Comparison of ENCODE assay signal across 35 mouse cellular contexts in genomic region chr3:66939675-66940074, GRCm38 (mm10). TPM values are rescaled to one million over a fixed set of nuclear protein-coding genes. Genes with fewer than 3 reads are reported as not detected.
DNase-seq lines count a peak whose midpoint lies in the region; ATAC-seq and TF ChIP-seq lines count a peak whose summit lies in the region.
"Had no signal": no experiment of that assay in that cellular context is flagged by ENCODE, and none has a peak within 500 bp of the region (broad histone marks: within the 10 kb centered on the region; RNA-seq: fewer than 3 reads in every experiment).

No protein-coding gene starts in this region.

- TF ChIP-seq CTCF in midbrain, postnatal 0 days (IDR thresholded peaks at IDR 0.05): no peak

- no peak overlapping the region for H3K27ac ChIP-seq in midbrain, postnatal 0 days (ENCODE audit: low read depth, low read length)
- H3K27ac ChIP-seq in midbrain, embryonic 16.5 days (ENCODE audit: low read length): no peak overlapping the region
- H3K27ac ChIP-seq in limb, embryonic 11.5 days (replicated peaks; ENCODE audit: low read depth, low read length): no peak overlapping the region
- H3K27ac ChIP-seq: hindbrain, embryonic 13.5 days; layer of hippocampus, adult 2 months; limb, embryonic 12.5 days; liver, embryonic 15.5 days; midbrain, embryonic 10.5 days; midbrain, embryonic 15.5 days had no signal

- H3K9ac ChIP-seq in midbrain, postnatal 0 days (replicated peaks; ENCODE audit: low read length, poor library complexity, severe bottlenecking): no peak overlapping the region
- no peak overlapping the region for H3K9ac ChIP-seq in midbrain, embryonic 16.5 days (ENCODE audit: low read depth, low read length)
- no peak overlapping the region for H3K9ac ChIP-seq in limb, embryonic 11.5 days (ENCODE audit: low read length)
- H3K9ac ChIP-seq: hindbrain, embryonic 13.5 days; limb, embryonic 12.5 days; liver, embryonic 15.5 days; lung, embryonic 14.5 days; midbrain, embryonic 15.5 days had no signal

- DNase-seq in midbrain, postnatal 0 days (ENCODE audit: low spot score): peak; percentile 12
- peak; percentile 39 for DNase-seq in embryo, embryonic 11 days
- DNase-seq in limb, embryonic 11.5 days (ENCODE audit: low spot score): peak; percentile 63
- DNase-seq in adrenal gland, postnatal 10 days: no peak
- no peak for DNase-seq in gastrocnemius, adult 18-20 months (ENCODE audit: low spot score)
- no peak for DNase-seq in left cerebral cortex, postnatal 25 days (ENCODE audit: low spot score in 2 of 2)
- DNase-seq: adrenal gland, postnatal 25 days; cerebellum, adult 2 months; cerebellum, postnatal 25 days; gastrocnemius, postnatal 10 days; heart, postnatal 36 days; kidney, adult 11 months; kidney, postnatal 25 days; lung, embryonic 14.5 days; lung, postnatal 14 days; thymus, postnatal 4 days had no signal

- H3K4me3 ChIP-seq in midbrain, postnatal 0 days (ENCODE audit: low read depth, low read length): no peak overlapping the region
- H3K4me3 ChIP-seq in midbrain, embryonic 16.5 days (ENCODE audit: low read depth, low read length): no peak overlapping the region
- no peak overlapping the region for H3K4me3 ChIP-seq in limb, embryonic 11.5 days (ENCODE audit: low read depth, low read length)
- H3K4me3 ChIP-seq: erythroblast, embryonic 14.5 days; hindbrain, embryonic 13.5 days; layer of hippocampus, adult 2 months; limb, embryonic 12.5 days; liver, embryonic 15.5 days; midbrain, embryonic 10.5 days; midbrain, embryonic 15.5 days; myocyte had no signal

- H3K36me3 ChIP-seq in midbrain, postnatal 0 days (ENCODE audit: insufficient read depth, low read length): no peaks in the 10 kb centered on the region
- H3K36me3 ChIP-seq in midbrain, embryonic 16.5 days (ENCODE audit: control insufficient read depth, insufficient read depth, low read length): no peaks in the 10 kb centered on the region
- no peaks in the 10 kb centered on the region for H3K36me3 ChIP-seq in limb, embryonic 11.5 days (ENCODE audit: control insufficient read depth, insufficient read depth, low read length)
- H3K36me3 ChIP-seq: hindbrain, embryonic 13.5 days; limb, embryonic 12.5 days; liver, embryonic 15.5 days; midbrain, embryonic 10.5 days; midbrain, embryonic 15.5 days had no signal

- no peaks in the 10 kb centered on the region for H3K9me3 ChIP-seq in midbrain, postnatal 0 days (ENCODE audit: low read length)
- H3K9me3 ChIP-seq in midbrain, embryonic 16.5 days (replicated peaks; ENCODE audit: control insufficient read depth, low read length, poor library complexity, severe bottlenecking): no peaks in the 10 kb centered on the region
- no peaks in the 10 kb centered on the region for H3K9me3 ChIP-seq in limb, embryonic 11.5 days (ENCODE audit: control insufficient read depth, low read length)
- H3K9me3 ChIP-seq: hindbrain, embryonic 13.5 days; limb, embryonic 12.5 days; liver, embryonic 15.5 days; midbrain, embryonic 10.5 days; midbrain, embryonic 15.5 days had no signal

- intact Hi-C loops in left cerebral cortex, postnatal 25 days (cut with DNase I): no loop called here

- no peaks in the 10 kb centered on the region for H3K27me3 ChIP-seq in midbrain, postnatal 0 days (ENCODE audit: insufficient read depth, low read length)
- no peaks in the 10 kb centered on the region for H3K27me3 ChIP-seq in midbrain, embryonic 16.5 days (ENCODE audit: control insufficient read depth, insufficient read depth, low read depth, low read length)
- H3K27me3 ChIP-seq in limb, embryonic 11.5 days (ENCODE audit: control insufficient read depth, insufficient read depth, low read length): no peaks in the 10 kb centered on the region
- H3K27me3 ChIP-seq: hindbrain, embryonic 13.5 days; limb, embryonic 12.5 days; liver, embryonic 15.5 days; midbrain, embryonic 15.5 days had no signal

- H3K4me1 ChIP-seq in midbrain, postnatal 0 days (ENCODE audit: insufficient read depth, low read length): no peaks in the 10 kb centered on the region
- H3K4me1 ChIP-seq in midbrain, embryonic 16.5 days (ENCODE audit: control insufficient read depth, insufficient read depth, low read length): no peaks in the 10 kb centered on the region
- H3K4me1 ChIP-seq in limb, embryonic 11.5 days (ENCODE audit: control insufficient read depth, insufficient read depth, low read length): 0 out of 2 replicates have a peak, but pooled peaks cover 5% of the 10 kb centered on the region
- H3K4me1 ChIP-seq: liver, embryonic 15.5 days; midbrain, embryonic 10.5 days; midbrain, embryonic 15.5 days had no signal

- ATAC-seq in midbrain, postnatal 0 days (ENCODE audit: low FRiP score): no peak
- ATAC-seq in midbrain, embryonic 16.5 days: no peak
- peak; percentile 62; the same call in 1 of the 2 replicates for ATAC-seq in limb, embryonic 11.5 days (ENCODE audit: insufficient number of reproducible peaks, low FRiP score, low TSS enrichment, low read depth)
- ATAC-seq: CD4-positive, CD25-positive, alpha-beta regulatory T cell, adult 4 months; forebrain, embryonic 16.5 days; inflammation-experienced regulatory T-cells, adult 6 months; midbrain, embryonic 15.5 days had no signal

- 68% methylated on average over 10 of the region's 10 CpGs for WGBS in midbrain, postnatal 0 days
- WGBS in midbrain, embryonic 16.5 days: 61% methylated on average over 10 of the region's 10 CpGs
- 16% methylated on average over 10 of the region's 10 CpGs for WGBS in limb, embryonic 11.5 days

- no peak overlapping the region for H3K4me2 ChIP-seq in midbrain, postnatal 0 days (ENCODE audit: low read depth, low read length, poor library complexity, severe bottlenecking)
- H3K4me2 ChIP-seq in midbrain, embryonic 16.5 days (ENCODE audit: low read length): no peak overlapping the region
- no peak overlapping the region for H3K4me2 ChIP-seq in limb, embryonic 11.5 days (ENCODE audit: low read depth, severe bottlenecking)
- H3K4me2 ChIP-seq: heart, embryonic 11.5 days; hindbrain, embryonic 13.5 days; limb, embryonic 12.5 days; liver, embryonic 15.5 days; lung, embryonic 14.5 days; midbrain, embryonic 15.5 days had no signal

RNA-seq across cellular contexts. Expression of gene Rsrc1, which starts 41.5 kb away (rescaled TPM):
- 37.5 and 39.6 TPM in 2 replicates for total RNA-seq in midbrain, postnatal 0 days (2014; rRNA removed)
- polyA plus RNA-seq in midbrain, postnatal 0 days (2015; fragmentation: Nextera tagmentation; extraction: Ambion mirVana): 37.7 and 39.3 TPM in 2 replicates
- 42.4 and 44.3 TPM in 2 replicates for polyA plus RNA-seq in midbrain, embryonic 16.5 days (2015; fragmentation: Nextera tagmentation; extraction: Ambion mirVana)
- 62.7 and 64.9 TPM in 2 replicates for polyA plus RNA-seq in limb, embryonic 11.5 days (2014; fragmentation: Nextera tagmentation; extraction: Ambion mirVana)
- total RNA-seq in adrenal gland, postnatal 10 days (2021): 10 to 100 TPM; 25.2 to 30.0 TPM
- 10 to 100 TPM; 12.9 to 13.6 TPM for total RNA-seq in gastrocnemius, adult 18-20 months (2021)
- 10 to 100 TPM; 31.0 to 31.1 TPM for total RNA-seq in left cerebral cortex, postnatal 25 days (2021)

RNA-seq across cellular contexts. Expression of gene Shox2, which starts 41.9 kb away (rescaled TPM):
- total RNA-seq in midbrain, postnatal 0 days (2014; rRNA removed): 82.2 and 96.6 TPM in 2 replicates
- 55.0 and 61.1 TPM in 2 replicates for polyA plus RNA-seq in midbrain, postnatal 0 days (2015; fragmentation: Nextera tagmentation; extraction: Ambion mirVana)
- polyA plus RNA-seq in midbrain, embryonic 16.5 days (2015; fragmentation: Nextera tagmentation; extraction: Ambion mirVana): 50.4 and 55.3 TPM in 2 replicates
- polyA plus RNA-seq in limb, embryonic 11.5 days (2014; fragmentation: Nextera tagmentation; extraction: Ambion mirVana): 144 and 163 TPM in 2 replicates
- 1 to 10 TPM in 1 of 2 experiments, under 1 TPM in 1; 0.75 to 5.7 TPM for total RNA-seq in adrenal gland, postnatal 10 days (2021)
- 1 to 10 TPM; 1.2 to 1.3 TPM for total RNA-seq in gastrocnemius, adult 18-20 months (2021)
- total RNA-seq in left cerebral cortex, postnatal 25 days (2021): under 1 TPM in 1 of 2 experiments, not detected in 1; 0.73 TPM
- total RNA-seq: granulocyte monocyte progenitor cell, adult 5-6 weeks; layer of hippocampus, postnatal 25 days; liver, adult 2 months had no signal
- polyA plus RNA-seq: CD4-positive, CD25-positive, alpha-beta regulatory T cell, adult 4 months; erythroblast, embryonic 14.5 days; inflammation-experienced regulatory T-cells, adult 6 months; kidney, embryonic 14.5 days; liver, adult 2 months; small intestine, adult 2 months; stomach, embryonic 14.5 days had no signal

Comparison
In these comparisons a context has a peak if more than half of its experiments do, and no peak if none do; other contexts are left out.
1. DNase-seq: peak in midbrain, postnatal 0 days (single experiment), embryo, embryonic 11 days (single experiment) and limb, embryonic 11.5 days (single experiment); none in adrenal gland, postnatal 10 days (single experiment), gastrocnemius, adult 18-20 months (single experiment) and left cerebral cortex, postnatal 25 days (0 of 2).
2. RNA of gene Shox2, which starts 41.9 kb away (total RNA-seq): 82.2 to 96.6 TPM in midbrain, postnatal 0 days; 0.75 to 5.7 TPM in adrenal gland, postnatal 10 days, 1.2 to 1.3 TPM in gastrocnemius, adult 18-20 months and 0.73 TPM in left cerebral cortex, postnatal 25 days; every median in the first group is over 10 times any median in the second.